Mouse (Mus musculus) olfactory bulb, adult 2 months (tissue): ENCODE data around the gene Pptc7. TPM values are rescaled to one million over a fixed set of nuclear protein-coding genes. Genes with fewer than 3 reads are reported as not detected.
A peak's percentile ranks its signal among the peaks of the same experiment; 100 is the strongest.

Experiments used
- H3K27ac ChIP-seq: fragments of 200-500 bp; 2 replicates; pipeline ENCODE4 v1.5.1; 2012; ENCODE audit warnings: low read depth, low read length; ENCODE audit not compliant: insufficient read depth
- H3K4me1 ChIP-seq: fragments of 200-500 bp; 2 replicates; pipeline ENCODE4 v1.6.1; 2012; ENCODE audit warnings: low read length; ENCODE audit not compliant: control insufficient read depth, insufficient read depth
- H3K4me3 ChIP-seq: fragments of 200-500 bp; 2 replicates; pipeline ENCODE4 v1.5.1; 2012; ENCODE audit warnings: mild to moderate bottlenecking, low read depth, low read length, moderate library complexity; ENCODE audit not compliant: insufficient read depth
- CTCF ChIP-seq: fragments of 200-500 bp; IDR thresholded peaks from 2 replicates; pipeline ENCODE4 v1.5.1; 2012; ENCODE audit warnings: low read depth, mild to moderate bottlenecking, low read length, moderate library complexity; ENCODE audit not compliant: insufficient read depth
- POLR2A ChIP-seq: fragments of 200-500 bp; IDR thresholded peaks from 2 replicates; pipeline ENCODE4 v1.6.1; 2012; ENCODE audit warnings: mild to moderate bottlenecking, low read depth, low read length, moderate library complexity; ENCODE audit not compliant: insufficient read depth
- WGBS: fragments of 180-500 bp; shearing (Covaris S2); methylation state at CpG from one replicate; pipeline ENCODE4 v1.1.7; 2018; 5-methylcytosine and 5-hydroxymethylcytosine counted together
- polyA plus RNA-seq: library from polyadenylated mRNA; stranded (reverse); fragments of >200 nt; gene quantifications from 2 replicates; pipeline ENCODE4 v1.2.4, GENCODE M21; 2012; ENCODE audit warnings: low replicate concordance; ENCODE audit not compliant: missing spikeins, insufficient read depth, insufficient read length

Pptc7 gene
- not detected in 2 replicates for polyA plus RNA-seq

DNA sequence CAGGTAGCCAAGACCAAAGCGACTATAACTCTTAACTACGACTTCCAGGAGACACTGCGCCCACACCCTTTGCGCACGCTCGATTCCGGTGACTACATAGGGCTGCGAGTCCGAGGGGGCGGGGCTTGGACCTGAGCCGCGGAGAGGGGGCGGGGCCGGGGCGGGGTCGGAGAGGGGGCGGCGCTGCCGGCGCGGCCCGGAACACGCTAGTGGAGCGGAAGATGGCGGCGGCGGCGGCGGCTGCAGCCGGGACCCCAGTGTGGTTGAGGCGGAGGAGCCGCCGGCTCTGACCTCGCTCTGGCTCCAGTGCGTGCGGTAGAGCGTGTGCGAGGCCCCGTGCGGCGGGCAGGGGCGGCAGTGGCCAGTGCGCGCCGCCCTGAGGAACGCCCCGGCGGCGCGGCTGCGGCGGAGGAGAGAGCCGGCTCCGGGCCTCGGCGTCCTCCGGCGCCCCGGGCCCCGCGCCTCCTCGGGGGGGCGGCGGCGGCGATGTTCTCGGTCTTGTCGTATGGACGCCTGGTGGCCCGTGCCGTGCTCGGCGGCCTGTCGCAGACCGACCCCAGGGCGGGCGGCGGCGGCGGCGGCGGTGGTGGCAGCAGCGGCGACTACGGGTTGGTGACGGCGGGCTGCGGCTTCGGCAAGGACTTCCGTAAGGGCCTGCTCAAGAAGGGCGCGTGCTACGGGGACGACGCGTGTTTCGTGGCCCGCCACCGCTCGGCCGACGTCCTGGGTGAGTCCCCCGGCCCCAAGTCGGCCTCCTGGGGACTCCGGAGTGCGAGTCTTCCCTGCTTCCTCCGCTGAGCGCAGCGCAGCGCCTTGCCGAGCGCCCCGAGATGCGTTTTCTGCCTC is at the start of gene Pptc7:
Gene Pptc7, plus strand, starts transcription at position 183 of the 846 bp plus-strand sequence.
- Histone ChIP-seq H3K4me1 (peaks cover 16% of the 10 kb centered on the region), H3K27ac (peak within 1 kb of the TSS; percentile 72), H3K4me3 (peak within 1 kb of the TSS; percentile 86)
- 0 out of 2 replicates have a peak, but pooled peaks have one; percentile 44 for TF ChIP-seq POLR2A
- TF ChIP-seq CTCF = no peak
- WGBS = under 1% methylated on average over 106 of the region's 114 CpGs

DNA sequence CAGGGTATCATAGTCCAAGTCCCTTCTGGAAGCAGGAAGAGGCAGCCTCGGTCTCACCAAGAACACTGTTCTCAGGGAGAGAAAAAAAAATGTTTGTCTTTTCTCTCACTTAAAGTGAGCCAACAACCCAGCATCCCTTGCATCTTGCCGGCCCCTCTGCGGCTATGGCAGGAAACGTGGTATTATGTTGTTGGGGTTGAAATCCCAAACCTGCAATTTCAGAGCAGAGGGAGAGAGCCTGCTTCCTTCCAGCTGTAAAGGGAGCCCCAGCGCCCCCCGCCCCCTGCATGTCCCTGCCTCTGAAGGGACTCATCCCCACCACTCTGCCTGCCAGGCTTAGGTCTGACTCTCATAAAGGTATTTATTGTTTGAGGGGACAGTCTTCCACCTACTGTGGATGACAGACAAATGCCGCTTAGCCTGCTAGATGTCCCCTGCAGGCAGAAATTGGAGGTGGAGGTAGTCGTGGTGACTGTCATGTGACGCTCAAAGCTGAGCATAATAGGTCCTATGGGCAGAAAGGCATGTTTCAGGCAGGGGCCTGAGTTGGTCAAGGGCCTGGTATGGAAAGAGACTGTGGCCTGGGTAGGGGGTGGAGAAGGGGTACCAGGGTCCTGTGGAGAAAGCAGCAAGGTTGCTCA is 48.8 kb upstream of the Pptc7 start:
- TF ChIP-seq POLR2A (no peak), CTCF (no peak)
- peak overlapping the region; percentile 98 for H3K27ac ChIP-seq
- WGBS = 11% methylated on average over 9 of the region's 9 CpGs
- no peak overlapping the region for H3K4me3 ChIP-seq
- H3K4me1 ChIP-seq = peaks cover 81% of the 10 kb centered on the region

DNA sequence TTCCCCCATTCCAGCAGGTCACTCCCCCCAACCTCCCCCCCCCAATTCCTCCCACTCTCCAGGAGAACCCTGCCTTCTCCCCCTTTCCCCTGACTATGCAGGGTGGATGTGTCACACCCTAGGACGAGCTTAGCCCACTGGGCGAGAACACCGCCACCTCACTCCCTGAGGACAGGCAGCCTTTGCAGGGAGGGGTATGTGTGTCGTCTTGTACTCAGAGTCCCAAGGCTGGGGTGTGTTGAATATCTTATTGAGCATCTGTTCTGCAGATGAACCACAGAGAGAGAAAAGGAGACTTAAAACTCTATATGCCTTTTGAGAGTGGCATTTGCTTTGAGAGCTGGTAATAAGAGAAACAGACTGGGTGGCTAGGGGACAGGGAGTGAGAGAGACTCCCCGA is 47.0 kb upstream of the Pptc7 start:
- Histone ChIP-seq H3K4me1 (peaks cover 89% of the 10 kb centered on the region), H3K4me3 (no peak overlapping the region), H3K27ac (peak overlapping the region; percentile 88)
- 35% methylated on average over 5 of the region's 5 CpGs for WGBS
- TF ChIP-seq POLR2A (no peak), CTCF (no peak)

DNA sequence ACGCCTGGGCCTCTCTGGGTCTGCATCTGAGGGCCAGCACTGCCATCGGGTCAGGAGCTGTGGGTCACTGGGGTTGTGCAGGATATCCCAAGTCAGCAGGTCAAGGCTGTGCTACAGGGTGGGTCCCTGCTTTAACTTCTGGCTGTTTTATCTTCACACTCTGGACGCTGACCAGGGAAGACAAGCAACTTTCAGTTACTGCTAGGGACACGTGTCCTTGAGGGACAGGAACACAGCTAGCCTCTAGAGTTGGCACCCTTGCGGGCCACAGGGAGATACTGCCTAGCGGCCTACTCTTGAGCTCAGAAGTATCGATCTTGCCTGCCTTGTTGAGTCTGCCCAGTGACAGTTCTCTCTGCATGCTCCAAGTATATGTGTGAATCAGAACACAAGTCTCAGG is 44.5 kb upstream of the Pptc7 start:
- WGBS = 75% methylated on average over 7 of the region's 7 CpGs
- no peak overlapping the region for H3K4me3 ChIP-seq
- TF ChIP-seq CTCF (no peak), POLR2A (no peak)
- H3K27ac ChIP-seq = peak overlapping the region; percentile 95
- peaks cover 81% of the 10 kb centered on the region for H3K4me1 ChIP-seq

DNA sequence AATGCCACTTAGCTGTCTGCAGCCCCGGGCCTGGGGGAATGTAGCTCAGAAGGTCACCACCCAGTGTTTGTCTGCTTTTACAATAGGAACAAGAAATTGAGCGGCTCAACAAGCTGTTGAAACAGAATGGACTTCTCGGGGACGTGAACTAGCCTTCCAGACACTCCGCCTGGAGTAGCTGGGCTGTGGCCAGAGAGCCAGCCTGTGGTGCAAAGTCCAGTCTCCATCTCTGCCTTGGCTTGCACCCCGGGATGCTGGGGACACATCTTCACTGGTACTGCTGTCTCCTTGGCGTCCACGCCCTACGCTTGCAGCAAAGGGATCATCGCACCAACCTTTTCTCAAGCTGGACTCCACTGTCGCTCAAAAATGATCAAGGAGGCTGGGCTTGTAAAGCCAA is 43.6 kb upstream of the Pptc7 start:
- Histone ChIP-seq H3K4me3 (no peak overlapping the region), H3K4me1 (peaks cover 83% of the 10 kb centered on the region), H3K27ac (peak overlapping the region; percentile 95)
- WGBS = 47% methylated on average over 11 of the region's 11 CpGs
- TF ChIP-seq POLR2A (no peak), CTCF (no peak)

DNA sequence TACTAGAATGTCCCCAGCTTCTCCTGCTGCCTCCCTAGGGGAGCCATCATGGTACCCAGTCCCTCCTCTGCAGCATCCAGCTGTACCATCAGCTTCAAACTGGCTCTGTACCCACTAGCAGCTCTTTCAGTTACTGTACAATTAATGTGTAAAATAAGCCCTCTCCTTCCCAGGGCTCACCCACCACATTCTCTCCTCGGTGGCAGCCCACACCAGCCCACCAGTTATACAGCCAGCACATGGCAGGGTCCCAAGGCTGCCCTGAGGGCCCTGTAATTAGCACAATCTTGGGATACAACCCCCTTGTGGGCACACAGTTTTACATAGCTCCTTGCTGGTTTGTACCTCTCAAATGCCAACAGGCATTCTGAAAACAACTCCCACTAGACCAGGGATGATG is 43.2 kb upstream of the Pptc7 start:
- Histone ChIP-seq H3K4me1 (peaks cover 81% of the 10 kb centered on the region), H3K27ac (peak overlapping the region; percentile 95), H3K4me3 (no peak overlapping the region)
- no peak for TF ChIP-seq POLR2A
- WGBS = 9% methylated on average over 1 of the region's 1 CpGs

DNA sequence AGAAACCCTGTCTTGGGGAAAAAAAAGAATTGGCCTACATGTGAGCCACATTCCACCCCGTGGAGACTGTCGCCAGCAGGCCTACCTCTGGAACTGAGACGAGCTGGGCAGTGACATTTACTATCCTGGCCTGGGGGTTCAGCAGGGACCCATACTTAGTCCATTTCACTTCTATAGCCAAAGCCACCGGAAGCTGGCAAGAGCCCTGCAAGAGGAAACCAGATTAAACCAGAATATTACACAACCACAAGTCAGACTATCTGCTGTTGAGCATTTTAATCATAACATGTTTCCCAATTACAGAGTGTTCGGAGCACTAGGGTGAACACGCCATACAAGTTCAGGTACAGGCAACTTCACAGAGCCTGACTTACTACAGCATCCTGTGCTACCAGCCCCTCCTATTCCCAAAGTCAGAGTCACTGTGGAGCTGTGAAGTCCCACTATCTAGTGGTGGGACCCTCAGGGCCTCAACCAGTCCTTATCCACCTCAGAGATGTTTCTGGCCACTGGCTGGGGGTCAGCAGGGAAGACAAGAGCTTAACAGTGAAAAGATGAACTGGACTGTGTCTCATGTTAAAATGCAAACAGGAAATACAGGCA is 41.5 kb upstream of the Pptc7 start:
- no peak for TF ChIP-seq CTCF
- TF ChIP-seq POLR2A = no peak
- peaks cover 80% of the 10 kb centered on the region for H3K4me1 ChIP-seq
- H3K27ac ChIP-seq = peak overlapping the region; percentile 93
- WGBS = 74% methylated on average over 6 of the region's 6 CpGs
- H3K4me3 ChIP-seq = no peak overlapping the region

DNA sequence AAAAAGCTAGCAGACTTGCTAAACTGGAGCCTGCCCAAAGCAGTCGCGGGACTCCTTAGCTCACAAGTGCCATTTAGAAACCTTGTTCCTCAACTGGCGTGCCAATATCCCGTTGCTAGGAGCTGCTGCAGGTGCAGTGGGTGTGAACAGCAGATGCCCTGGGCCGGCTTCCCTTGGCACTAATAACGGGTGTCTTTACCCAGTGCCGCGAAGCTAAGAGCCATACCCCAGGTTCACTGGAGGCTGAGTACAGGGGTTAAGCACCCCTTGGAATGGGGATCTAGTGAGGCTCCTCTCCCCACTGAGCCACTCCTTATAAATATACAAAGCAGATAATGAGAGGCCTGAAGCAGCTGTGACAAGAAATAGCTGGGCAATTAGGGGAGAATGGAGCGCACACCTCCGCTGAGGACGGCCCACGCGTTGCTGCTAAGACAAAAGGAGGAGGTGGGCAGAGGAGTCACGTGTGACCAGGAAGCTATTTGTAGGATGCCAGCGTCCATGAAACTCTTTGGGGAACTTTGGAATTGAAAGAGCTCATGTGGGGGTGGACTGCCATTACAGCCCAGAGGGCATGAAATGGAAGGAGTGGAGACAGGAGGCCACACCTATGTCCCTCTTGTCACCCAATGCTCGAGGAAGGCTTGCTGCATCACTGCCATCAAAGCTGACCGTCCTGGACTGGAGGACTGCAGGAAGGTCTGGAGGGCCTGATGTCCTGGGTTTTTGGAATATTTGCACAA is 40.2 kb upstream of the Pptc7 start:
- Histone ChIP-seq H3K4me1 (peaks cover 80% of the 10 kb centered on the region), H3K4me3 (no peak overlapping the region), H3K27ac (peak overlapping the region; percentile 93)
- WGBS = 24% methylated on average over 17 of the region's 17 CpGs
- no peak for TF ChIP-seq CTCF
- no peak for TF ChIP-seq POLR2A

DNA sequence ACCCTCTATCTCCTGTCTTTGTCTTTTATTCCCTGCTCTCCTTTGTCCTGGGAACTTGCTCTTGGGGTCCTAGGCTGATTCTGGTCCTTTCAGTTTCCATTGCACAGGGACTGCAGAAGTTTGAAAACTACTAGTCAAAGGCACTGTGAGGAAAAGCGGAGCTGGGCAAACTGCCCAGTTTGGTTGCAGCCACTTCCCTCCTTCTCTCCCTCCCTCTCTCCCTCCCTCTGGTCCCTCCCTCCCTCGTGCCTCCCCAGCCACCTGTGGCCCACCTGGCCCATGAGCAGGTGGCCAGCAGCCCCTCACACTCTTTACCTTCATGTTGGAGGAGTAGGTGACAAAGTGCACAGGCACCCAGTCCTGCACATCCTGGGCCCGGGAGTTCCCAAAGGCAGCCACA is 39.0 kb upstream of the Pptc7 start:
- no peak for TF ChIP-seq CTCF
- no peak for TF ChIP-seq POLR2A
- peaks cover 73% of the 10 kb centered on the region for H3K4me1 ChIP-seq
- peak overlapping the region; percentile 93 for H3K27ac ChIP-seq
- WGBS = 40% methylated on average over 3 of the region's 3 CpGs
- H3K4me3 ChIP-seq = no peak overlapping the region
